Mouse (Mus musculus): ENCODE results near the gene E430018J23Rik. TPM values are rescaled to one million over a fixed set of nuclear protein-coding genes. Genes with fewer than 3 reads are reported as not detected.

The E430018J23Rik gene
- 2.7 TPM in 2 replicates for polyA plus RNA-seq (2012; rRNA removed)

DNA sequence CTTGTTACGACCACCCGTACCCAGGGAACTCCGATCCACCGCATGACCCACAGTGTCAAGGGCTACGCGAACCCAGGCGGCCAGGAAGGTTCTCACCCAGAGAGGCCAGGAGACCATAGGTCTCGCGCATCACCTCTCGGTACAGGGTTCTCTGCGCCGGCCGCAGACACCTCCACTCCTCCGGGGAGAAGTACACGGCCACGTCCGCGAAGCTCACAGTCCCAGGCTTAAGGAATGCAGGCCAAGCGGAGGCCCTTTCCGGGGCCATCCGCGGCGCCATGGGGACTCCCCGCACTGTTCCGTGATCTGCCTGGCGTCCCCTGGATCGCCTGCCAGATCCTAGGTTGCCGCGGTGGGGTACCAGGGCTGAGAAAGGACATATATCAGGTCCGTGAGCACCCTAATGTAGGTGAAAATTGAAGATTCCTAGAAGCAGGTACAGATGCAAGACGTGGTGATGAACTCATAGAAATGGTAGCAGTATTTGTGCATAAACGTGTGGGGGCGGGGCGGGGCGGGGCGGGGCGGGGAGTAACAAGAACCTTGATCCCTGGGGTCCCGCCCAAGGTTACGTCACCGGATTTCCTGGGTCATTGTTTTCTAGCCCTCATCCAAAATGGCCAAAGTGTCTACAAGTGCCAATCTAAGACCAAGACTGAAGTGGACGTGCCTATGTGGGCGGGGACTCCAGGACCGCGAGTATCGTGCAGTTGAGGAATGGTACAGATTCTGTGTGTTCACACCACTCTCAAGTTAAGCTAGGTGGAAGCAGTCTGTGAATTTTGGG is at the start of gene E430018J23Rik:
TSS of gene E430018J23Rik (minus strand) at position 473 of the 787 bp plus-strand sequence.

DNA sequence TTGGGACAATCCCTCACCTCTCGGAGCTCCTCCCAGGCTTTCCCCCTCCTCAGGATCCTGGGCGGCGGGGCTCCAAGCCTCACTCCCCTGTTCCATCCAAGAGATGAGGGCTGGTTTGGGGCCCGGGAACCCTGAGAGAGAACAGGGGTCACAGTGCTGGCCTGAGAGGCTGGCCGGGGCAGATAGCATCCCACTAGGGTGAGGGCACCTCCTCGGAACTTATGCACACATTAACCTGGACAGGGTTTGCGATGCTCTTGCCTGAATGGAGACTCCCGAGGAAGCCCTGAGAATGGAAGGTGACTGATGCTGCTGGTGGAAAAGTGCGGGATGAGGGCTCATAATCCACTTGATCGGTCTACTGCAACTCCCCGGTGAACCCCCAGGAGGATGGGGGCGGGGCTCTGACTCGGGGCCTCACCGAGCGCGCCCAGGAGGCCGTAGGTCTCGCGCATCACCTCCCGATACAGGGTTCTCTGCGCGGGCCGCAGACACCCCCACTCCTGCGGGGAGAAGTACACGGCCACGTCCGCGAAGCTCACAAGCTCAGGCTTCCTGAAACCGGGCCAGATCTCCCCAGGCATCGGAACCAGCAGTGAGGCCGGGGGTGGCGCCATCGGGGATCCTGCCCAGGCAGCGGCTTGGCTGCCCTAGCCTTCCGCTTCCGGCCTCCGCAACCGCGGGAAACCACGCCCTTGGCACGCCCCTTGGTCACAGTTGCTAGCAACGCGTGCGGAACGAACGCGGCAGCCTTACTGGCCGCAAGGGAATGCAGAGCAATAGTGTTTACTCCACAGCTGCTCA is 28.2 kb upstream of the E430018J23Rik start, which contains the start of gene Zfp688:
TSS of gene Zfp688 (minus strand) at position 681 of the 804 bp plus-strand sequence.

DNA sequence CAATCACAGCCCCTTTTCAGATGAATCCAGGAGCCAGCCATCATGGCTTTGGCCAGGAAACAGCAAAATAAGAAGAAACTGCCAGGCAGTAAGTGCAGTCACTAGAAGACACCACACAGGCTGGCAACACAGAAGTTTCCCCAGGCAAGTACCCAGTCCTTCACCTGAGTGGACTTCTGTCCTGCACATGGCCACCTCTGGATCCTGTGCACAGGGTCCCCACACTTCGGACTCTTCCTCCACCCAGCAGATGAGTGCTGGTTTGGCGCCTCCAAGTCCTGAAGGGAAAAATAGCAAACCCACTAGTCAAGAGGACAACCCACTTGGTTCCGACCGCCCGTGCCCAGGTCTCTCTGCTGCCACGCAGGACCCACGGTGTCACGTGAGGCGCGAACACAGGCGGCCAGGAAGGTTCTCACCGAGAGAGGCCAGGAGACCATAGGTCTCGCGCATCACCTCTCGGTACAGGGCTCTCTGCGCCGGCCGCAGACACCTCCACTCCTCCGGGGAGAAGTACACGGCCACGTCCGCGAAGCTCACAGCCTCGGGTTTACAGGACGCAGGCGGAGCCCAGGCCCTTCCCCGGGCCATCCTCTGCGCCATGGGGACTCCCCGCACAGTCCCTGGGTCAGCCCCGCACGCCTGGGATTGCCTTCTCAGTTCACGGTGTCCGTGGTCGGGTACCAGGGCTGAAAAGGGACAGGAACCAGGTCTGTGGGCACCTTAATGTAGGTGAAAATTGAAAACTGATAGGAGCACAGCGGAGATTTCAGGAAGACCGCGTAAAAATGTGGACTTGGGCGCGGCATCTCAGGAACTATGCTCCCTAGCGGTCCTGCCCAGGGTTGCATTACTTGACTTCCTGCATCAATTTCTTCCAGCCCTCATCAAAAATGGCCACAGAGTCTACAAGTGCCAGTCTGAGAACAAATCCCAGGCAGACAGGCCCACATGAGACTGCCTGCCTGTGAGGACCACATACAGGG is 12.9 kb upstream of the E430018J23Rik start, which contains the start of gene Zfp764:
TSS of gene Zfp764 (minus strand) at position 821 of the 986 bp plus-strand sequence.

DNA sequence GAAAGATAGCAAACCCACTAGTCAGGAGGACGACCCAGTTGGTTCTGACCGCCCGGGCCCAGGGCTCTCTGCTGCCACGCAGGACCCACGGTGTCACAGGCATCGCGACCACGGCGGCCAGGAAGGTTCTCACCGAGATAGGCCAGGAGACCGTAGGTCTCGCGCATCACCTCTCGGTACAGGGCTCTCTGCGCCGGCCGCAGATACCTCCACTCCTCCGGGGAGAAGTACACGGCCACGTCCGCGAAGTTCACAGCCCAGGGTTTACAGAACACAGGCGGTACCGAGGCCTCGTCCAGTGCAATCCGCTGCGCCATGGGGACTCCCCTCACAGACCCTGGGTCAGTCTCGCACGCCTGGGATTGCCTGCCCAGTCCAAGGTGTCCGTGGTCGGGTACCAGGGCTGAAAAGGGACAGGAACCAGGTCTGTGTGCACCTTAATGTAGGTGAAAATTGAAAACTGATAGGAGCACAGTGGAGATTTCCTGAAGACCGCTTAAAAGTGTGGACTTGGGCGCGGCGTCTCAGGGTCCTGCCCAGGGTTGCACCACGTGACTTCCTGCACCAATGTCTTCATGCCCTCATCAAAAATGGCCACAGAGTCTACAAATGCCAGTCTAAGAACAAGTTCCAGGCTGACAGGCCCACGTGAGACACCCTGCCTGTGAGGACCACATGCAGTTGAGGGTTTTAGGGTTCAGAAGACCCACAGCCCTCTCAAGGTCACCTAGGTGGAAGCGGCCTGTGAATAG is 6.6 kb downstream of the E430018J23Rik start, which contains the start of gene 9130019O22Rik:
TSS of gene 9130019O22Rik (minus strand) at position 526 of the 752 bp plus-strand sequence.

DNA sequence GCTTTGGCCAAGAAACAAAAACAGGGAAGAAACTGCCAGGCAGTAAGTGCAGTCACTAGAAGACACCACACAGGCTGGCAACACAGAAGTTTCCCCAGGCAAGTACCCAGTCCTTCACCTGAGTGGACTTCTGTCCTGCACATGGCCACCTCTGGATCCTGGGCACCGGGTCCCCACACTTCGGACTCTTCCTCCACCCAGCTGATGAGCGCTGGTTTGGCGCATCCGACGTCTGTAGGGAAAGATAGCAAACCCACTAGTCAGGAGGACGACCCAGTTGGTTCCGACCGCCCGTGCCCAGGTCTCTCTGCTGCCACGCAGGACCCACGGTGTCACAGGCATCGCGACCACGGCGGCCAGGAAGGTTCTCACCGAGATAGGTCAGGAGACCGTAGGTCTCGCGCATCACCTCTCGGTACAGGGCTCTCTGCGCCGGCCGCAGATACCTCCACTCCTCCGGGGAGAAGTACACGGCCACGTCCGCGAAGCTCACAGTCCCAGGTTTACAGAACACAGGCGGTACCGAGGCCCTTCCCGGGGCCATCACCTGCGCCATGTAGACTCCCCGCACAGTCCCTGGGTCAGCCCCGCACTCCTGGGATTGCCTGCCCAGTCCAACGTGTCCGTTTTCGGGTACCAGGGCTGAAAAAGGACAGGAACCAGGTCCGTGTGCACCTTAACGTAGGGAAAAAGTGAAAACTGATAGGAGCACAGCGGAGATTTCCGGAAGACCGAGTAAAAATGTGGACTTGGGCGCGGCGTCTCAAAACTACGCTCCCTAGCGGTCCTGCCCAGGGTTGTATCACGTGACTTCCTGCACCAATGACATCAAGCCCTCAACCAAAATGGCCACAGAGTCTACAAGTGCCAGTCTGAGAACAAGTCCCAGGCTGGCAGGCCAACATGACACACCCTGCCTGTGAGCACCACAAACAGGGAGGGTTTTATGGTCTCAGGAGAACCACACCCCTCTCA is 17.9 kb downstream of the E430018J23Rik start, which contains the start of gene Zfp747:
TSS of gene Zfp747 (minus strand) at position 780 of the 975 bp plus-strand sequence.

DNA sequence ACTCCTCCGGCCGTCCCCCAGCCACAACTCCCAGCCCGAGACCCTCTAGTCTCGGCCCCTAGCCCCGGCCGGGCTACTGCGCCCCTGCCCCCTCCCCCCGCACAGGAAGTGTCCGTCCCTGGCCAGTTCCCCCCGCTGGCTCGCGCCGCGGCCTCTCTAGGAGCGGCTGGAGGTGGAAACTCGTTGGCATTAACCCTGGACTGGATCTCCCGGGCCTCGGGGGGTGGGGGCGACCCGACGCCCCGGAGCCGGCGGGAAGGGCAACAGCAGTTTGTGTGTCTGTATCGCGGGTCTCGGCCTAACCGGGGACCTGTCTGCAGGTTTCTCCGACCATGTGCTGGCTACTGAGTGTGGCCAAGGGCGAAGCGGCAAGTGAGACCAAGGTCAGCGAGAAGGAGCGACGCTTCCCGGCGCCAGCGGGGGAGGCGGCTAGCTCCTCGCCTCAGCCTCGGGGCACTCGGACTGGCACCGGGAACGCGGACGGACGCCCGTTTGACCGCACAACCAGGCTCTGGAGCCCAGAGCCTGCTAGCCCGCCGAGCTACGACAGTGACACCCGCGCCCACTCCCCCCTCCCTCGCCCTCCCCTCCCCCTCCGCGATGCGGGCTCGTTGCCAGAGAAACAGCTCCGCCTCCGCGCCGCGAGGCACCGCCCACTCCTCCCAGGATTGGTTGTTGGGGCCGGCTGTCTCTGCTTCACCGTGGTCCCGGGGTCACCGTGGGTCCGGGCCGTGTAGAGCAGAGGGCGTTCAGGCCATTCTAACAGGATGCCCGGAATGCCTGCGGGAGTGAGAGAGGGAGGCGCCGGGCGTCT is 47.7 kb downstream of the E430018J23Rik start, which contains the start of gene Zfp768:
TSS of gene Zfp768 (minus strand) at position 78 of the 814 bp plus-strand sequence.

Other genes starting within 250 kb of the E430018J23Rik start
- 20.8 and 22.2 TPM in 2 replicates for gene Cd2bp2, start 197.6 kb downstream of the E430018J23Rik start, polyA plus RNA-seq (2012; rRNA removed)
- gene Tbc1d10b, start 185.2 kb downstream of the E430018J23Rik start, polyA plus RNA-seq (2012; rRNA removed): 11.9 and 12.6 TPM in 2 replicates
- 8.3 and 12.1 TPM in 2 replicates for gene Mylpf, start 184.7 kb downstream of the E430018J23Rik start, polyA plus RNA-seq (2012; rRNA removed)
- gene Zfp553, start 160.6 kb downstream of the E430018J23Rik start, polyA plus RNA-seq (2012; rRNA removed): 2.8 and 2.9 TPM in 2 replicates
- gene Sept1, start 160.5 kb downstream of the E430018J23Rik start, polyA plus RNA-seq (2012; rRNA removed): 21.1 and 21.7 TPM in 2 replicates
- gene Zfp771, start 149.4 kb downstream of the E430018J23Rik start, polyA plus RNA-seq (2012; rRNA removed): 20.6 and 24.9 TPM in 2 replicates
- 52.9 and 73.0 TPM in 2 replicates for gene Dctpp1, start 132.9 kb downstream of the E430018J23Rik start, polyA plus RNA-seq (2012; rRNA removed)
- 153 and 165 TPM in 2 replicates for gene Sephs2, start 119.6 kb downstream of the E430018J23Rik start, polyA plus RNA-seq (2012; rRNA removed)
- gene Itgal, start 97.4 kb downstream of the E430018J23Rik start, polyA plus RNA-seq (2012; rRNA removed): 9.1 and 10.0 TPM in 2 replicates
- 8.5 and 9.3 TPM in 2 replicates for gene Zfp768, start 48.0 kb downstream of the E430018J23Rik start, polyA plus RNA-seq (2012; rRNA removed)
- gene Zfp747, start 17.6 kb downstream of the E430018J23Rik start, polyA plus RNA-seq (2012; rRNA removed): 2.2 and 2.4 TPM in 2 replicates
- gene 9130019O22Rik, start 6.5 kb downstream of the E430018J23Rik start, polyA plus RNA-seq (2012; rRNA removed): 1.00 and 1.1 TPM in 2 replicates
- 1.7 and 1.8 TPM in 2 replicates for gene Zfp764, start 13.2 kb upstream of the E430018J23Rik start, polyA plus RNA-seq (2012; rRNA removed)
- gene Zfp688, start 28.4 kb upstream of the E430018J23Rik start, polyA plus RNA-seq (2012; rRNA removed): 5.6 and 5.8 TPM in 2 replicates
- 1.3 and 1.5 TPM in 2 replicates for gene Zfp689, start 55.5 kb upstream of the E430018J23Rik start, polyA plus RNA-seq (2012; rRNA removed)
- 20.0 and 23.0 TPM in 2 replicates for gene Prr14, start 66.0 kb upstream of the E430018J23Rik start, polyA plus RNA-seq (2012; rRNA removed)
- gene Fbrs, start 85.6 kb upstream of the E430018J23Rik start, polyA plus RNA-seq (2012; rRNA removed): 6.4 and 7.1 TPM in 2 replicates
- gene Srcap, start 118.4 kb upstream of the E430018J23Rik start, polyA plus RNA-seq (2012; rRNA removed): 2.5 and 2.8 TPM in 2 replicates
- gene Gm42715, start 126.0 kb upstream of the E430018J23Rik start, polyA plus RNA-seq (2012; rRNA removed): 3.5 and 5.2 TPM in 2 replicates
- gene Tmem265, start 167.8 kb upstream of the E430018J23Rik start, polyA plus RNA-seq (2012; rRNA removed): 0.68 and 0.78 TPM in 2 replicates
- gene Phkg2, start 179.7 kb upstream of the E430018J23Rik start, polyA plus RNA-seq (2012; rRNA removed): 28.4 and 35.4 TPM in 2 replicates
- gene Ccdc189, start 195.0 kb upstream of the E430018J23Rik start, polyA plus RNA-seq (2012; rRNA removed): 3.1 and 4.4 TPM in 2 replicates
- 12.6 and 15.5 TPM in 2 replicates for gene Rnf40, start 195.1 kb upstream of the E430018J23Rik start, polyA plus RNA-seq (2012; rRNA removed)
- 3.4 and 4.5 TPM in 2 replicates for gene Zfp629, start 222.2 kb upstream of the E430018J23Rik start, polyA plus RNA-seq (2012; rRNA removed)

Data from liver, embryonic 18 days (tissue).